Mouse (Mus musculus): ENCODE measurements around the gene Fibp. TPM values are rescaled to one million over a fixed set of nuclear protein-coding genes. Genes with fewer than 3 reads are reported as not detected.
A peak's percentile ranks its signal among the peaks of the same experiment; 100 is the strongest.

Gene Fibp
- total and polyA plus RNA-seq, 2 experiments from 2014 or later = 125 to 175 TPM

DNA sequence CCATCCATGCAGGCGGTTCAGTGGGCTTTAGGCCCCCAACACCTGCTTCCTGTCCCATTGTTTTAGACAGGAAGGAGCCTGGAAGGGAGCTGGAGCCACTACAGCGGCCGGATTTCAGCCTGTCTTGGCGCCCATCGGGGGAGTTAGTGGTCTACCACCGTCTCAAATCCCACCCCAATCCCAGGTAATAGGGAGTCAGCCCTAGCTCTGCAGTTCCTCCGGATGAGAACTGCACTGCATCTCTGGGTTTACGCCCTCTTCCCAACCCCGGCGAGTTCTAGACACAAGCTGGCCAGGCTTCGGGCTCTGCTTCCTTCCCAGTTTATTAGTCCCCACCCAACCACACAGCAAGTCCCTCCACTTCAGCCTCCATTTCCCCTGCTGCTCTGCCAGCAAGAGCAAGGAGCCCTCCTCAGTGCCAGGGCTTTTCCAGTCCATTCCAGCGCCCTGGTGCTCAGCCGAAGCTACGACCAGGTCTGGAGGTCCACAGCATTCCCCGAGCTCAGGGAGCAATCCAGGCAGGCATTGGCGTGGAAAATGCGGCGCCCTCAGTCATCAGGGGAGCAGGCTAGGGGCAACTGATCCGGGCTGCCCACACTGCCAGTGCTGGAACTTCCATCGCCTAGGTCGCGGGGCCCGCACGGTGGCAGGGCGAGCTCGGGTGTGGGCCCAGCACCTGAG lies 4.0 kb upstream of the Fibp start:
- Histone ChIP-seq H3K4me1 (ENCODE audit: insufficient read depth) (peaks cover 30% of the 10 kb centered on the region), H3K9me3 (ENCODE audit: low read length) (no peaks in the 10 kb centered on the region), H3K27me3 (ENCODE audit: insufficient read depth, low read length) (no peaks in the 10 kb centered on the region), H3K27ac (ENCODE audit: low read depth, low read length) (peak overlapping the region; percentile 98), H3K9ac (peak overlapping the region; percentile 96), H3K4me2 (ENCODE audit: low read depth) (peak overlapping the region; percentile 96), H3K4me3 (ENCODE audit: low read depth, low read length) (peak overlapping the region; percentile 85), H3K36me3 (ENCODE audit: insufficient read depth) (peaks cover 7% of the 10 kb centered on the region)
- no peak for DNase-seq
- WGBS = 3% methylated on average over 26 of the region's 26 CpGs
- TF ChIP-seq CTCF (IDR thresholded peaks at IDR 0.05; ENCODE audit: low read depth) = no peak
- no peak for ATAC-seq

GRCm38 (mm10) chr19:5456922-5457745 lies 3.3 kb upstream of the Fibp start:
- H3K4me3 ChIP-seq (ENCODE audit: low read depth, low read length) = peak overlapping the region; percentile 85
- no peaks in the 10 kb centered on the region for H3K9me3 ChIP-seq (ENCODE audit: low read length)
- H3K4me2 ChIP-seq (ENCODE audit: low read depth) = peak overlapping the region; percentile 96
- peak overlapping the region; percentile 98 for H3K27ac ChIP-seq (ENCODE audit: low read depth, low read length)
- peak; percentile 94 for ATAC-seq
- WGBS = under 1% methylated on average over 70 of the region's 70 CpGs
- peaks cover 7% of the 10 kb centered on the region for H3K36me3 ChIP-seq (ENCODE audit: insufficient read depth)
- no peaks in the 10 kb centered on the region for H3K27me3 ChIP-seq (ENCODE audit: insufficient read depth, low read length)
- peak; percentile 34 for TF ChIP-seq CTCF (IDR thresholded peaks at IDR 0.05; ENCODE audit: low read depth)
- H3K4me1 ChIP-seq (ENCODE audit: insufficient read depth) = peaks cover 33% of the 10 kb centered on the region
- H3K9ac ChIP-seq = peak overlapping the region; percentile 96
- peak; percentile 96 for DNase-seq

DNA sequence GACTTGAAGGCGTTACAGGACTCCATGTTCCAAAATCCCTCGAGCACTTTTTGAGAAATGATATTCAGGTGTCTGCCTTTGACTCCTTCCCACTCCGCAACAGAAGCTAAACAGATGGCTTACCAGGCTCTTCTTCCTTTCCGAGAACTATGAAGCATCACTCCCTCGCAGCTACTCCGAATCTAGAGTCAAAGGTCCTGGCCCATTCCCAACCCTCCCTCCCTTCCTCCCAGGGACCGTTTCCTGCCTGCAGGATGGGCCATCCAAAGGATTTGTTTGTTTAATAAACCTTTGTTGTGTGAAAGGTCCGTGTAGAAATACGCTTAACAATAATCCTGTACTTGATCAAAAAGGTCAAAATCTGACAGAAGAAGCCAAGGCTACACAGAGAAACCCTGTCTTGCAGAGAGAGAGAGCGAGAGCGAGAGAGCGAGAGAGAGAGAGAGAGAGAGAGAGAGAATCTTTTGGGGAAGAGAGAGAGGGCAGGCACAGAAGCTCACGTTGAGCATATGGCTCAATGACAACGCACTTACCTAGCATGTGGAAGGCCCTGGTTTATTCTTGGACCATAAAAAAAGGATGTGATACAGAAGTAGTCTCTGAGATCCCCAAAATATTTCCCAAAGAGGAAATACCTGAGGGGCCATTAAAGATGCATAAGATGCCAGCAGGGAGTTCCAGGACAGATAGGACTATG lies 2.5 kb upstream of the Fibp start, which contains the start of gene Ccdc85b:
Gene Ccdc85b, minus strand, starts transcription at position 149 of the 697 bp plus-strand sequence.
- TF ChIP-seq CTCF (IDR thresholded peaks at IDR 0.05; ENCODE audit: low read depth) = no peak
- peak; percentile 5 for ATAC-seq
- DNase-seq = no peak

GRCm38 (mm10) chr19:5459019-5459418 lies 1.4 kb upstream of the Fibp start:
- H3K27me3 ChIP-seq (ENCODE audit: insufficient read depth, low read length) = no peaks in the 10 kb centered on the region
- H3K9ac ChIP-seq = no peak overlapping the region
- no peak for ATAC-seq
- DNase-seq = no peak
- H3K4me3 ChIP-seq (ENCODE audit: low read depth, low read length) = no peak overlapping the region
- H3K4me1 ChIP-seq (ENCODE audit: insufficient read depth) = peaks cover 33% of the 10 kb centered on the region
- WGBS = 69% methylated on average over 7 of the region's 7 CpGs
- no peak for TF ChIP-seq CTCF (IDR thresholded peaks at IDR 0.05; ENCODE audit: low read depth)
- H3K27ac ChIP-seq (ENCODE audit: low read depth, low read length) = no peak overlapping the region
- H3K9me3 ChIP-seq (ENCODE audit: low read length) = no peaks in the 10 kb centered on the region
- no peak overlapping the region for H3K4me2 ChIP-seq (ENCODE audit: low read depth)
- H3K36me3 ChIP-seq (ENCODE audit: insufficient read depth) = peaks cover 20% of the 10 kb centered on the region

More for the DNA sequence above, 2.5 kb upstream of the Fibp start, which contains the start of gene Ccdc85b:
- H3K4me3 ChIP-seq (ENCODE audit: low read depth, low read length) = peak within 1 kb of the TSS; percentile 85
- H3K9ac ChIP-seq = peak within 1 kb of the TSS; percentile 96
- 15% methylated on average over 14 of the region's 14 CpGs for WGBS
- H3K27ac ChIP-seq (ENCODE audit: low read depth, low read length) = peak within 1 kb of the TSS; percentile 98
- H3K4me1 ChIP-seq (ENCODE audit: insufficient read depth) = peaks cover 33% of the 10 kb centered on the region
- H3K9me3 ChIP-seq (ENCODE audit: low read length) = no peaks in the 10 kb centered on the region
- peaks cover 15% of the 10 kb centered on the region for H3K36me3 ChIP-seq (ENCODE audit: insufficient read depth)
- H3K4me2 ChIP-seq (ENCODE audit: low read depth) = peak within 1 kb of the TSS; percentile 96
- no peaks in the 10 kb centered on the region for H3K27me3 ChIP-seq (ENCODE audit: insufficient read depth, low read length)

- H3K9ac ChIP-seq = peak overlapping the region; percentile 77
- peak overlapping the region; percentile 93 for H3K4me2 ChIP-seq (ENCODE audit: low read depth)
- peak overlapping the region; percentile 88 for H3K4me3 ChIP-seq (ENCODE audit: low read depth, low read length)
- no peaks in the 10 kb centered on the region for H3K9me3 ChIP-seq (ENCODE audit: low read length)
- no peak for DNase-seq
- H3K4me1 ChIP-seq (ENCODE audit: insufficient read depth) = peaks cover 33% of the 10 kb centered on the region
- H3K36me3 ChIP-seq (ENCODE audit: insufficient read depth) = peaks cover 17% of the 10 kb centered on the region
- no peaks in the 10 kb centered on the region for H3K27me3 ChIP-seq (ENCODE audit: insufficient read depth, low read length)
- TF ChIP-seq CTCF (IDR thresholded peaks at IDR 0.05; ENCODE audit: low read depth) = no peak
- no peak for ATAC-seq
- peak overlapping the region; percentile 81 for H3K27ac ChIP-seq (ENCODE audit: low read depth, low read length)
- 30% methylated on average over 3 of the region's 3 CpGs for WGBS
Measured at GRCm38 (mm10) chr19:5459896-5460295, 519 bp upstream of the Fibp start.

GRCm38 (mm10) chr19:5461411-5461810 lies 996 bp downstream of the Fibp start:
- peaks cover 23% of the 10 kb centered on the region for H3K4me1 ChIP-seq (ENCODE audit: insufficient read depth)
- no peak for ATAC-seq
- WGBS = 82% methylated on average over 6 of the region's 6 CpGs
- H3K4me2 ChIP-seq (ENCODE audit: low read depth) = peak overlapping the region; percentile 93
- no peaks in the 10 kb centered on the region for H3K9me3 ChIP-seq (ENCODE audit: low read length)
- no peak overlapping the region for H3K27ac ChIP-seq (ENCODE audit: low read depth, low read length)
- no peak for DNase-seq
- no peaks in the 10 kb centered on the region for H3K27me3 ChIP-seq (ENCODE audit: insufficient read depth, low read length)
- peaks cover 33% of the 10 kb centered on the region for H3K36me3 ChIP-seq (ENCODE audit: insufficient read depth)
- no peak for TF ChIP-seq CTCF (IDR thresholded peaks at IDR 0.05; ENCODE audit: low read depth)
- peak overlapping the region; percentile 88 for H3K4me3 ChIP-seq (ENCODE audit: low read depth, low read length)
- H3K9ac ChIP-seq = peak overlapping the region; percentile 77; the same call in 1 of the 2 replicates

Measured in forebrain, postnatal 0 days (tissue).